Mouse (Mus musculus): ENCODE data around the gene Umad1. TPM values are rescaled to one million over a fixed set of nuclear protein-coding genes. Genes with fewer than 3 reads are reported as not detected.

Gene Umad1
- polyA plus RNA-seq, 1 experiment from 2014 or later, result 18.0 TPM

DNA sequence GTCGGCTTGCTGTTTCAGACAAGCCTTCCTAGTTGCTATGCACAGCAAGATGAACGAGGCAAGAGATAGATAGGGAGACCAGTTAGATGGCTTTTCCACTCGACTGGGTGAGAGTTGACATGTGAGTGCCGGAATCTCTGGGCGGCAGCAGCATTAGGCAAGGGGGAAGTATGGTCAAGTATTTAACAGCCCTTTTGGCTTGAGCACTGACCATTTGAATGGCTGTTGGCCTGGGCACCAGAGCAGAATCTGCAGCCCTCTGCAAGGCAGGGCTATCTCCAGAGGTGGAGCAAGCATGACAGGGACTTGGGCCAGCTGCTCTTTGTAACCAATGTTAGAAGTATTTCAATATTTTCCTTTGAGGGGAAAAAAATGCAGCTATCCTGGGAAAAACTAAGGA lies 213.8 kb downstream of the Umad1 start:
- Histone ChIP-seq H3K9ac (ENCODE audit: low read length) (no peak overlapping the region), H3K9me3 (ENCODE audit: control insufficient read depth, low read length) (no peaks in the 10 kb centered on the region), H3K27me3 (ENCODE audit: control insufficient read depth, insufficient read depth, low read length) (no peaks in the 10 kb centered on the region), H3K36me3 (ENCODE audit: control insufficient read depth, insufficient read depth, low read length) (no peaks in the 10 kb centered on the region), H3K27ac (replicated peaks; ENCODE audit: low read depth, low read length) (no peak overlapping the region), H3K4me1 (ENCODE audit: control insufficient read depth, insufficient read depth, low read length) (no peaks in the 10 kb centered on the region), H3K4me2 (ENCODE audit: low read depth, severe bottlenecking) (no peak overlapping the region), H3K4me3 (ENCODE audit: low read depth, low read length) (no peak overlapping the region)
- WGBS, result 52% methylated on average over 5 of the region's 5 CpGs
- ATAC-seq (ENCODE audit: insufficient number of reproducible peaks, low FRiP score, low TSS enrichment, low read depth), result no peak
- DNase-seq (ENCODE audit: low spot score), result no peak

GRCm38 (mm10) chr6:8473498-8473897 lies 214.4 kb downstream of the Umad1 start:
- H3K4me2 ChIP-seq (ENCODE audit: low read depth, severe bottlenecking), result no peak overlapping the region
- DNase-seq (ENCODE audit: low spot score) (no peak), ATAC-seq (ENCODE audit: insufficient number of reproducible peaks, low FRiP score, low TSS enrichment, low read depth) (no peak)
- no peak overlapping the region for H3K4me3 ChIP-seq (ENCODE audit: low read depth, low read length)
- no peak overlapping the region for H3K9ac ChIP-seq (ENCODE audit: low read length)
- H3K9me3 ChIP-seq (ENCODE audit: control insufficient read depth, low read length), result no peaks in the 10 kb centered on the region
- no peaks in the 10 kb centered on the region for H3K27me3 ChIP-seq (ENCODE audit: control insufficient read depth, insufficient read depth, low read length)
- H3K4me1 ChIP-seq (ENCODE audit: control insufficient read depth, insufficient read depth, low read length), result no peaks in the 10 kb centered on the region
- no peaks in the 10 kb centered on the region for H3K36me3 ChIP-seq (ENCODE audit: control insufficient read depth, insufficient read depth, low read length)
- WGBS, result 66% methylated on average over 5 of the region's 5 CpGs
- H3K27ac ChIP-seq (replicated peaks; ENCODE audit: low read depth, low read length), result no peak overlapping the region

- Histone ChIP-seq H3K4me1 (ENCODE audit: control insufficient read depth, insufficient read depth, low read length) (no peaks in the 10 kb centered on the region), H3K27ac (replicated peaks; ENCODE audit: low read depth, low read length) (no peak overlapping the region), H3K27me3 (ENCODE audit: control insufficient read depth, insufficient read depth, low read length) (no peaks in the 10 kb centered on the region), H3K36me3 (ENCODE audit: control insufficient read depth, insufficient read depth, low read length) (no peaks in the 10 kb centered on the region), H3K4me2 (ENCODE audit: low read depth, severe bottlenecking) (no peak overlapping the region), H3K4me3 (ENCODE audit: low read depth, low read length) (no peak overlapping the region), H3K9me3 (ENCODE audit: control insufficient read depth, low read length) (no peaks in the 10 kb centered on the region), H3K9ac (ENCODE audit: low read length) (no peak overlapping the region)
- ATAC-seq (ENCODE audit: insufficient number of reproducible peaks, low FRiP score, low TSS enrichment, low read depth) (no peak), DNase-seq (ENCODE audit: low spot score) (no peak)
- 81% methylated on average over 3 of the region's 3 CpGs for WGBS
Measured at GRCm38 (mm10) chr6:8474316-8474715, 215.2 kb downstream of the Umad1 start.

DNA sequence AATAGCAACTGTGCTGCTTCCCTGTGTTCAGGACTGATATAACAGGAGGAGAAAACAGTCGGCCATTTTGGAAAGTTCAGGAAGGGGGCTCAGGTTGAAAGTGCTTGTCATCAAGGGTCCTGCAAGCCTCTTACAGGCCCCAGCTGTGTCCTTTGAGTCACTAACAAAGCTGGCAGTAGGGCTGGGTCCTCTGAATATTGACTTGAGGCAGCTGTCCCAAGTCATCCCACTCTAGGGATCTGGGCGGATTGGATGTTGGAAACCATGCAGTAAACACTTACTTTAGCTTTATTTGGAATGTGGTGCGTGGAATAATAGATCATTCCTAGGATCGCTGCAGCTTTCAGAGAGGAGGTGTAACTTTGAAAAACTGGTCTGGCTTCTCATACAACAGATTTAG lies 215.7 kb downstream of the Umad1 start:
- Histone ChIP-seq H3K4me2 (ENCODE audit: low read depth, severe bottlenecking) (no peak overlapping the region), H3K27ac (replicated peaks; ENCODE audit: low read depth, low read length) (no peak overlapping the region), H3K4me3 (ENCODE audit: low read depth, low read length) (no peak overlapping the region), H3K9me3 (ENCODE audit: control insufficient read depth, low read length) (no peaks in the 10 kb centered on the region), H3K4me1 (ENCODE audit: control insufficient read depth, insufficient read depth, low read length) (no peaks in the 10 kb centered on the region), H3K27me3 (ENCODE audit: control insufficient read depth, insufficient read depth, low read length) (no peaks in the 10 kb centered on the region), H3K9ac (ENCODE audit: low read length) (no peak overlapping the region), H3K36me3 (ENCODE audit: control insufficient read depth, insufficient read depth, low read length) (no peaks in the 10 kb centered on the region)
- DNase-seq (ENCODE audit: low spot score), result no peak
- ATAC-seq (ENCODE audit: insufficient number of reproducible peaks, low FRiP score, low TSS enrichment, low read depth), result no peak
- 91% methylated on average over 4 of the region's 4 CpGs for WGBS

- no peak overlapping the region for H3K4me3 ChIP-seq (ENCODE audit: low read depth, low read length)
- no peak overlapping the region for H3K9ac ChIP-seq (ENCODE audit: low read length)
- peak; percentile 31; the same call in 1 of the 2 replicates for ATAC-seq (ENCODE audit: insufficient number of reproducible peaks, low FRiP score, low TSS enrichment, low read depth)
- H3K36me3 ChIP-seq (ENCODE audit: control insufficient read depth, insufficient read depth, low read length), result no peaks in the 10 kb centered on the region
- WGBS, result 32% methylated on average over 1 of the region's 1 CpGs
- H3K4me2 ChIP-seq (ENCODE audit: low read depth, severe bottlenecking), result no peak overlapping the region
- H3K4me1 ChIP-seq (ENCODE audit: control insufficient read depth, insufficient read depth, low read length), result no peaks in the 10 kb centered on the region
- H3K27ac ChIP-seq (replicated peaks; ENCODE audit: low read depth, low read length), result no peak overlapping the region
- no peaks in the 10 kb centered on the region for H3K9me3 ChIP-seq (ENCODE audit: control insufficient read depth, low read length)
- H3K27me3 ChIP-seq (ENCODE audit: control insufficient read depth, insufficient read depth, low read length), result no peaks in the 10 kb centered on the region
- no peak for DNase-seq (ENCODE audit: low spot score)
Measured at GRCm38 (mm10) chr6:8479176-8479575, 220.1 kb downstream of the Umad1 start.

- Histone ChIP-seq H3K9me3 (ENCODE audit: control insufficient read depth, low read length) (no peaks in the 10 kb centered on the region), H3K27ac (replicated peaks; ENCODE audit: low read depth, low read length) (no peak overlapping the region), H3K9ac (ENCODE audit: low read length) (no peak overlapping the region), H3K27me3 (ENCODE audit: control insufficient read depth, insufficient read depth, low read length) (no peaks in the 10 kb centered on the region), H3K4me1 (ENCODE audit: control insufficient read depth, insufficient read depth, low read length) (no peaks in the 10 kb centered on the region; the same call in 1 of the 2 replicates), H3K4me3 (ENCODE audit: low read depth, low read length) (no peak overlapping the region), H3K36me3 (ENCODE audit: control insufficient read depth, insufficient read depth, low read length) (no peaks in the 10 kb centered on the region), H3K4me2 (ENCODE audit: low read depth, severe bottlenecking) (no peak overlapping the region)
- ATAC-seq (ENCODE audit: insufficient number of reproducible peaks, low FRiP score, low TSS enrichment, low read depth) (no peak), DNase-seq (ENCODE audit: low spot score) (no peak)
- 88% methylated on average over 17 of the region's 17 CpGs for WGBS
Measured at GRCm38 (mm10) chr6:8484437-8485275, 225.6 kb downstream of the Umad1 start.

- no peak overlapping the region for H3K9ac ChIP-seq (ENCODE audit: low read length)
- no peaks in the 10 kb centered on the region for H3K27me3 ChIP-seq (ENCODE audit: control insufficient read depth, insufficient read depth, low read length)
- 88% methylated on average over 16 of the region's 16 CpGs for WGBS
- DNase-seq (ENCODE audit: low spot score) (no peak), ATAC-seq (ENCODE audit: insufficient number of reproducible peaks, low FRiP score, low TSS enrichment, low read depth) (no peak)
- H3K27ac ChIP-seq (replicated peaks; ENCODE audit: low read depth, low read length), result no peak overlapping the region
- no peaks in the 10 kb centered on the region for H3K36me3 ChIP-seq (ENCODE audit: control insufficient read depth, insufficient read depth, low read length)
- no peak overlapping the region for H3K4me3 ChIP-seq (ENCODE audit: low read depth, low read length)
- H3K9me3 ChIP-seq (ENCODE audit: control insufficient read depth, low read length), result no peaks in the 10 kb centered on the region
- H3K4me2 ChIP-seq (ENCODE audit: low read depth, severe bottlenecking), result no peak overlapping the region
- H3K4me1 ChIP-seq (ENCODE audit: control insufficient read depth, insufficient read depth, low read length), result no peaks in the 10 kb centered on the region; the same call in 1 of the 2 replicates
Measured at GRCm38 (mm10) chr6:8485414-8486175, 226.5 kb downstream of the Umad1 start.

GRCm38 (mm10) chr6:8486391-8487043 lies 227.4 kb downstream of the Umad1 start:
- Histone ChIP-seq H3K27ac (replicated peaks; ENCODE audit: low read depth, low read length) (no peak overlapping the region), H3K9ac (ENCODE audit: low read length) (no peak overlapping the region), H3K36me3 (ENCODE audit: control insufficient read depth, insufficient read depth, low read length) (no peaks in the 10 kb centered on the region), H3K4me2 (ENCODE audit: low read depth, severe bottlenecking) (no peak overlapping the region), H3K9me3 (ENCODE audit: control insufficient read depth, low read length) (no peaks in the 10 kb centered on the region), H3K4me1 (ENCODE audit: control insufficient read depth, insufficient read depth, low read length) (no peaks in the 10 kb centered on the region; the same call in 1 of the 2 replicates), H3K4me3 (ENCODE audit: low read depth, low read length) (no peak overlapping the region), H3K27me3 (ENCODE audit: control insufficient read depth, insufficient read depth, low read length) (no peaks in the 10 kb centered on the region)
- ATAC-seq (ENCODE audit: insufficient number of reproducible peaks, low FRiP score, low TSS enrichment, low read depth) (no peak), DNase-seq (ENCODE audit: low spot score) (no peak)
- WGBS, result 83% methylated on average over 17 of the region's 17 CpGs

All from limb, embryonic 11.5 days (tissue).